Mouse (Mus musculus): ENCODE data around the gene C330021F23Rik.

DNA sequence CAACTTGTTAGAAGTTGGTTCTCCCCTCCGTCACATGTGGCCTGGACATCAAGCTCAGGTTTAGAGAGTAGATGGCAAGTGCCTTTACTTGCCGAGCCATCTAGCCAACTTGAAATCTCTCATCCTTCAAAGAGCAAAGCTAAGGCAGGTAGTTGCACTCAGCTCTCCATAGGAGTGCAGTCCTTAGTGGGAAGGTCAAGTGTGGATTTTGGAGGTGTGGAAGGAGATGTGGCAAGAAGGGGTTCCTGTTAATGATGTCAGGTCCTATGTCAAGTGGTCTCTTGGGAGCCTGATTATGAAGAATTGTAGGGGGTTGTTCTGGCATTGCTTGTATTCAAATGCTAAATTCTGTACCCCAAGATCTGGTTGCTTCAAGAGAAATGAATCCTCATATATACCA, 26.7 kb downstream of the C330021F23Rik start:
- TF ChIP-seq POLR2A (IDR thresholded peaks at IDR 0.05; ENCODE audit: extremely low read depth, insufficient read depth, low read length) = no peak
- TF ChIP-seq CTCF (IDR thresholded peaks at IDR 0.05; ENCODE audit: extremely low read depth, insufficient read depth, low read length) = no peak
